Mouse (Mus musculus): ENCODE measurements at regions not wholly inside any gene's neighbourhood (a gene's known extent, or its start where the extent isn't known, plus 50 kb on each side); places are given as distances from the start of the nearest gene placed in this dataset.

DNA sequence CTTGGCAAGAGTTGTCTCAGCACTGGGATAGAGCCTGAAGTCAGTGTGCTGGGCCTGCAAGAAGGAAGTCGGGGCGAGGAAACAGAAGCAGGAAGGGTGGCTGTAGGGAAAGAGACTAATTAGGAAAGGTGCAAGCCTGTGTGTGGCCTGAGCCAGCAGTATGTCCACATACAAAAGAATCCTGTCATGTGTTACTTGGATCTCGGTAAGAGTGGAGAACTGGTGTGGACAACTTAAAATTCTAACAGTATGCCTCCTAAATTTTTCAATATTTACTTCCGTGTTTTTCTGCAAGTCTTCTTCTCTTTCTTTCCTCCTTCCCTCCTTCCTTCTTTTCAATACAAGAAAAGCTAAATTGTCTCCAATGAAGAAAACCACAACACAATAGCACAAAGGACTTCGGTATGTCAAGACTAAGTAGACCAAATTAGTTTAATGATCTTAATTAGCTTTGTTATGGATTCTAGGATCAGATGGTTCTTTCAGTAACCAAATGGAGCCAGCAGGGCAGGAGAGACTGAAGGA lies 130.0 kb upstream of the Prep start:
- H3K9ac ChIP-seq = no peak overlapping the region
- H3K36me3 ChIP-seq = no peaks in the 10 kb centered on the region
- no peaks in the 10 kb centered on the region for H3K9me3 ChIP-seq
- 84% methylated on average over 5 of the region's 5 CpGs for WGBS
- H3K4me1 ChIP-seq = no peaks in the 10 kb centered on the region
- no peaks in the 10 kb centered on the region for H3K27me3 ChIP-seq
- no peak overlapping the region for H3K27ac ChIP-seq
- no peak overlapping the region for H3K4me2 ChIP-seq (replicated peaks)
- ATAC-seq (ENCODE audit: insufficient number of reproducible peaks, insufficient read depth, low FRiP score, low TSS enrichment) = no peak
- H3K4me3 ChIP-seq = no peak overlapping the region

DNA sequence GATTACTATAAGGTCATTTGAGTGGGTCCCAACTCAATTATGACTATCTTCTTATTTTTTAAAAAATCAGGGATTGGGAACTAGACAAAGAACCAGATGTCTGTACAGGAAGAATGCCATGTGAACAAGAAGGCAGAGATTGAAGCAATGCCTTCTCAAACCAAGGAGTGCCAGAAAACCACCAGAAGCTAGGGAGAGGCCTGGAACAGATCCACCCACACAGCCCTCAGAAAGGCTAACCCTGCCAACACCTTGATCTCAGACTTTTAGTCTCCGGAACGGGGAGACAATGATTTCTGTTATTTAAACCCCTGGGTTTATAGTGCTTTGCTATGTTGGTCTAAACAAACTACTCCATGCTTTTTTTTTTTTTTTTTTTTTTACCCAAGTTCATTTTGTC lies 136.2 kb upstream of the Prep start:
- Histone ChIP-seq H3K9ac (no peak overlapping the region), H3K4me2 (replicated peaks) (no peak overlapping the region), H3K27ac (no peak overlapping the region), H3K36me3 (no peaks in the 10 kb centered on the region), H3K27me3 (no peaks in the 10 kb centered on the region), H3K4me3 (no peak overlapping the region), H3K9me3 (no peaks in the 10 kb centered on the region), H3K4me1 (no peaks in the 10 kb centered on the region)
- WGBS = 91% methylated on average over 2 of the region's 2 CpGs
- no peak for ATAC-seq (ENCODE audit: insufficient number of reproducible peaks, insufficient read depth, low FRiP score, low TSS enrichment)

DNA sequence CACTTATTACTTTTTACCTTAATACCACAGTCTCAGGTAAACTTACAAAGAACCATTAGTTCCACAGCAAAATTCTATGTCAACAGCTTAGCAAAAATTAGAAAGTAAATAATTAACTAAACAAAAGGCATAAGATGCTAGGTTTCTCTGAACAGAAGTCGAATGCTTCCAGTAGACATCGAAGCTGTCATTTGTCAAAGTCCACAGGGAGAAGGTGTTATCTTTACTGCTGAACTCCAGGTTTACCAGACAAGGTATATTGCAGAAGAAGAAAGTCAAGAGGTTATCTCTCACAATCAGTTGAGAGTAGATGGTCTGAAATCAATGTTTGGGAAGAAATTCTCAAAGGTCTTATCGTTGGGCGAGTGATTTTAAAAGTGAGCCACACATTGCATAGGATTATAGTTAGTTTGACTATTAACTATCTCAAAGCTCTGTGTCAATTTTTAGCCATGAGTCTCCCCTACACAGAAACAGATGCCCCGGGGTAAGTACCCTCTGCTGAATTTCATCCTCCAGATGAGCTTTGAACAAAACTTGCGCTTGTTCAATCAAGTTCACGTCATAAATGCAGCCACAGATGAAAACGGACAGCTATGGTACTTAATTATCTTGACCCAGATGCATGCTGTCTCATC lies 153.1 kb upstream of the Prep start:
- H3K27ac ChIP-seq = no peak overlapping the region
- H3K4me2 ChIP-seq (replicated peaks) = no peak overlapping the region
- 84% methylated on average over 8 of the region's 8 CpGs for WGBS
- no peak overlapping the region for H3K4me3 ChIP-seq
- no peaks in the 10 kb centered on the region for H3K27me3 ChIP-seq
- H3K9me3 ChIP-seq = no peaks in the 10 kb centered on the region
- H3K9ac ChIP-seq = no peak overlapping the region
- no peaks in the 10 kb centered on the region for H3K36me3 ChIP-seq
- ATAC-seq (ENCODE audit: insufficient number of reproducible peaks, insufficient read depth, low FRiP score, low TSS enrichment) = no peak
- no peaks in the 10 kb centered on the region for H3K4me1 ChIP-seq

DNA sequence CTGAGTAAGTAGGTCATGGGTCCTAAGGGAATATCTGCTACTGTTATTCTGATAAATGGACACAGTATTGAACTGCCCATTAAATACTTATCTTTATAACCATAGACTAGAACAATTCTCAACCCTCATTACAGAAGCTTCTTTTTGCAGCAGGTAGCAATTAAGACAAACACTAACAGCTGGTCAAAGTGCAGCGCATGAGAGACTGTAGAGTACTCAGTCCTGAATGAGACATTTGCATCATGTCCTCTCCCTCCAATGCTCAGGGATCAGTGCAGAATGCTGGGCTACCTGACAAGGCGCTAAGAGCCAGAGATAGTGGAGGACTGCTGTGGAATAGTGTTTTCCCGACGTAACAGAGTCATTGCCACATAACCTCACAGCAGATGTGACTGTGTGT lies 162.5 kb upstream of the Prep start:
- no peaks in the 10 kb centered on the region for H3K36me3 ChIP-seq
- H3K9ac ChIP-seq = no peak overlapping the region
- H3K4me1 ChIP-seq = no peaks in the 10 kb centered on the region
- H3K4me3 ChIP-seq = no peak overlapping the region
- no peak overlapping the region for H3K4me2 ChIP-seq (replicated peaks)
- H3K27me3 ChIP-seq = no peaks in the 10 kb centered on the region
- no peaks in the 10 kb centered on the region for H3K9me3 ChIP-seq
- WGBS = 91% methylated on average over 4 of the region's 4 CpGs
- no peak overlapping the region for H3K27ac ChIP-seq
- no peak for ATAC-seq (ENCODE audit: insufficient number of reproducible peaks, insufficient read depth, low FRiP score, low TSS enrichment)

DNA sequence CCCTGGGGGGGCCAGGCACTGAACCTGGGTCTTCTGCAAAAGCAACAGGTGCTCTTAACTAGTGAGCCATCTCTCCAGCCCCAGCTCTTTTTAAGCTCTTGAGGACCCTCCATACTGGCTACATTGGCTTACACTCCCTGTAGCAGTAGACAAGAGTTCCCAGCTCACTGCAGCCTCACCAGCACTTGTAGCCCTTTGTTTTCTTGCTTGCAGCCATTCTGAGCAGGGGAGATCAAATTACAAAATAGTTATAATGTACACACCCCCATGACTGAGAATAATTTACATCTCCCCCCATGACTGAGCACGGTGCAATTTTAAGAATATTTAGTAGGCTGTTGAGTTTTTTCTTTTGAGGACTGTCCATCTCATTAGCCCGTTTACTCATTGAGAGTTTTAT lies 165.8 kb upstream of the Prep start:
- no peak for ATAC-seq (ENCODE audit: insufficient number of reproducible peaks, insufficient read depth, low FRiP score, low TSS enrichment)
- no peak overlapping the region for H3K4me3 ChIP-seq
- no peak overlapping the region for H3K4me2 ChIP-seq (replicated peaks)
- H3K9me3 ChIP-seq = no peaks in the 10 kb centered on the region
- H3K36me3 ChIP-seq = no peaks in the 10 kb centered on the region
- H3K27me3 ChIP-seq = no peaks in the 10 kb centered on the region
- H3K27ac ChIP-seq = no peak overlapping the region
- H3K9ac ChIP-seq = no peak overlapping the region
- no peaks in the 10 kb centered on the region for H3K4me1 ChIP-seq
- 69% methylated on average over 2 of the region's 2 CpGs for WGBS

GRCm38 (mm10) chr10:44892124-44892523 lies 174.9 kb upstream of the Prep start:
- Histone ChIP-seq H3K27me3 (no peaks in the 10 kb centered on the region), H3K4me3 (no peak overlapping the region), H3K4me2 (replicated peaks) (no peak overlapping the region), H3K36me3 (no peaks in the 10 kb centered on the region), H3K9ac (no peak overlapping the region), H3K9me3 (no peaks in the 10 kb centered on the region), H3K4me1 (peaks cover 5% of the 10 kb centered on the region; the same call in 1 of the 2 replicates), H3K27ac (no peak overlapping the region)
- WGBS = 42% methylated on average over 6 of the region's 6 CpGs
- no peak for ATAC-seq (ENCODE audit: insufficient number of reproducible peaks, insufficient read depth, low FRiP score, low TSS enrichment)

DNA sequence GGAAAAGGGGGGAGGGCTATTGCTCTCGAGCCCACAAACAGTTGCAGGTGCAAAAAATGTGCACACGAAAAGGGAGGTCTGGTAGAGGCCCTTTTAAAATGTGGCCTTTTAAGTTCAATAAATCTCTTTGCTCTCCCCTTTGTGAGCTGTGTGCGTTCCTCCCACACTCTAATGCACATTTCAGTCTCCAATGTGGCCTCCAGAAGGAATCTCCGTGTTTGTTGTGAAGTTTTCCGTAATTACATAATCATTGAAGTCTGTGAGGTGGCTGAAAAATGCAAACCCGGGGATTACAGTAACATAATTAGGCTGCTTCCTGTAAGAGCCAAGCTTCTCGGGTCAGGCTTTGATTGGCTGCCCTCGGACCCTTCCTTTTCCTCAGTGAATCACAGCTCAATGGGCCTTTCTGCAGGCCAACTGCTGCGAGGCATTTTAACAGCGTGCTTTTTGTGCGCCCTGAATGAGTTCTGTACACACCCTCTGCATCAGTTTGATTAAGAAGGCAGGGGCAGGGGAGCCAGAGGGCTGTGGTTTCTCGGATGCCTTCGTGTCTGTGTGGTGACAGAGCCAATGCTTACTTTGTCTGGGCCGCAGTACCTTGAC lies 179.8 kb upstream of the Prep start:
- Histone ChIP-seq H3K36me3 (no peaks in the 10 kb centered on the region), H3K9me3 (no peaks in the 10 kb centered on the region), H3K9ac (no peak overlapping the region), H3K4me1 (peaks cover 9% of the 10 kb centered on the region; the same call in 1 of the 2 replicates), H3K27me3 (no peaks in the 10 kb centered on the region), H3K27ac (peak overlapping the region; percentile 41; the same call in 1 of the 2 replicates), H3K4me2 (replicated peaks) (peak overlapping the region; percentile 16; the same call in 1 of the 2 replicates), H3K4me3 (no peak overlapping the region)
- 22% methylated on average over 14 of the region's 14 CpGs for WGBS
- ATAC-seq (ENCODE audit: insufficient number of reproducible peaks, insufficient read depth, low FRiP score, low TSS enrichment) = no peak; the same call in 1 of the 2 replicates

GRCm38 (mm10) chr10:44881967-44882366 lies 185.0 kb upstream of the Prep start:
- Histone ChIP-seq H3K9me3 (no peaks in the 10 kb centered on the region), H3K36me3 (no peaks in the 10 kb centered on the region), H3K4me2 (replicated peaks) (no peak overlapping the region), H3K9ac (no peak overlapping the region), H3K4me3 (no peak overlapping the region), H3K27ac (no peak overlapping the region), H3K27me3 (no peaks in the 10 kb centered on the region), H3K4me1 (peaks cover 2% of the 10 kb centered on the region; the same call in 1 of the 2 replicates)
- 85% methylated on average over 2 of the region's 2 CpGs for WGBS
- ATAC-seq (ENCODE audit: insufficient number of reproducible peaks, insufficient read depth, low FRiP score, low TSS enrichment) = no peak

GRCm38 (mm10) chr10:44877076-44877663 lies 189.8 kb upstream of the Prep start:
- Histone ChIP-seq H3K4me2 (replicated peaks) (no peak overlapping the region), H3K36me3 (no peaks in the 10 kb centered on the region), H3K27ac (no peak overlapping the region), H3K9ac (no peak overlapping the region), H3K4me3 (no peak overlapping the region), H3K4me1 (no peaks in the 10 kb centered on the region), H3K27me3 (no peaks in the 10 kb centered on the region), H3K9me3 (no peaks in the 10 kb centered on the region)
- WGBS = 90% methylated on average over 9 of the region's 9 CpGs
- ATAC-seq (ENCODE audit: insufficient number of reproducible peaks, insufficient read depth, low FRiP score, low TSS enrichment) = no peak

DNA sequence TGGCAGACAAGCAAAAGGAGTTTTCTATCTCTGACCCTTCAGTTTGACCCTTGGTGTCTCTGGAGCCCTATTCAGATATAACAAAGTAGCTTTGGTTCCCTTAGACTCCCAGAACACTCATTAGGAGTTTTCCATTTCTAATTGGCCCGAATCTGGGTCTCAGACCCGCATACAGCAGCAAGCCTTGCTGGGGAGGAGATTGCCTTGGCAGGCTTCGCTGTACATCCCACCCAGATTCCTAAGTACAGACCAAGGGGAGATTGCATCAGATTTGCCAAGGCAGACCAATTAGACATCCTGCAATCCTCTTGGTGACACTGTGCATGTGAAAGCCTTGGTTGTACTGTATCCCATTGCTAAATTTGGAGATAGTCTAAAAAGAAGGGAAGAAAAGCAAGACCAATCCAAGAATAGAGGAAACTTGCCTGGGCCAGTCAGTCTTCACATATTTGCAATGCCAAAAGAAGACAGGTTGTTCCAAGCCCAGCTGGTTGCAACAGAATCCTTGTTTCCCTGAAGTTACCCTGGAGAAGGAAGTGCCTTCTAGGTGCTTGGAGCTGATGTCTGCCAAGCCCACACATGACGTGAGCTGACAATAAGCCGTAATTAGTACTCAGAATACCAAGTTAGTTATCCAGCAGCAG lies 193.2 kb upstream of the Prep start:
- Histone ChIP-seq H3K4me2 (replicated peaks) (no peak overlapping the region), H3K4me3 (no peak overlapping the region), H3K27ac (no peak overlapping the region), H3K9me3 (no peaks in the 10 kb centered on the region), H3K36me3 (no peaks in the 10 kb centered on the region), H3K9ac (no peak overlapping the region), H3K27me3 (no peaks in the 10 kb centered on the region), H3K4me1 (no peaks in the 10 kb centered on the region)
- ATAC-seq (ENCODE audit: insufficient number of reproducible peaks, insufficient read depth, low FRiP score, low TSS enrichment) = no peak
- WGBS = 68% methylated on average over 5 of the region's 5 CpGs

- H3K27ac ChIP-seq = no peak overlapping the region
- no peak overlapping the region for H3K9ac ChIP-seq
- H3K36me3 ChIP-seq = no peaks in the 10 kb centered on the region
- ATAC-seq (ENCODE audit: insufficient number of reproducible peaks, insufficient read depth, low FRiP score, low TSS enrichment) = no peak
- peaks cover 4% of the 10 kb centered on the region for H3K4me1 ChIP-seq
- no peaks in the 10 kb centered on the region for H3K27me3 ChIP-seq
- H3K9me3 ChIP-seq = no peaks in the 10 kb centered on the region
- WGBS = 100% methylated on average over 1 of the region's 1 CpGs
- no peak overlapping the region for H3K4me3 ChIP-seq
- no peak overlapping the region for H3K4me2 ChIP-seq (replicated peaks)
Observed at GRCm38 (mm10) chr10:44864191-44864747, 202.7 kb upstream of the Prep start.

DNA sequence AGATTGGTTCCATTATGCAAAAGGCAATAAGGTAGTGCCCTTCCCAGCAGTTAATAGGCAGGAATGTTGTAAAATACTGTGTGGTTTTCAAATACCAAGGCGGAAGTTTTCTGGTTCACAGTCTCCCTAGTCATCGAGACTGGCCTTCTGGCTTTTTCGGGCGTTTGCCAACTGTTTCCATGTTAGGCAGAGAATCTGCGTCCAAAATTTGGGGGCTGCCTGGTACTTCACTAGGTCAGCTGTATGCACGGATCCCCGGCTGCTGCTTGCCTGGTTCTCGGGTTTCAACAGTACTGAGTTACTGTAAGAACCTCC lies 204.7 kb upstream of the Prep start:
- Histone ChIP-seq H3K36me3 (no peaks in the 10 kb centered on the region), H3K9ac (no peak overlapping the region), H3K4me2 (replicated peaks) (no peak overlapping the region), H3K4me1 (peaks cover 4% of the 10 kb centered on the region), H3K4me3 (no peak overlapping the region), H3K9me3 (no peaks in the 10 kb centered on the region), H3K27me3 (no peaks in the 10 kb centered on the region), H3K27ac (no peak overlapping the region)
- no peak for ATAC-seq (ENCODE audit: insufficient number of reproducible peaks, insufficient read depth, low FRiP score, low TSS enrichment)
- 46% methylated on average over 8 of the region's 8 CpGs for WGBS
